Mouse (Mus musculus) liver, postnatal 0 days (tissue): ENCODE results near the gene Kat6b.

Experiments used
- CTCF ChIP-seq: sonication (generic); IDR thresholded peaks from 2 replicates; pipeline ENCODE4 v1.5.1; 2016; ENCODE audit warnings: antibody characterized with exemption, low read depth
- EP300 ChIP-seq: IDR thresholded peaks from 2 replicates; pipeline ENCODE4 v1.6.1; 2016; ENCODE audit warnings: antibody characterized with exemption, low read depth, mild to moderate bottlenecking

DNA sequence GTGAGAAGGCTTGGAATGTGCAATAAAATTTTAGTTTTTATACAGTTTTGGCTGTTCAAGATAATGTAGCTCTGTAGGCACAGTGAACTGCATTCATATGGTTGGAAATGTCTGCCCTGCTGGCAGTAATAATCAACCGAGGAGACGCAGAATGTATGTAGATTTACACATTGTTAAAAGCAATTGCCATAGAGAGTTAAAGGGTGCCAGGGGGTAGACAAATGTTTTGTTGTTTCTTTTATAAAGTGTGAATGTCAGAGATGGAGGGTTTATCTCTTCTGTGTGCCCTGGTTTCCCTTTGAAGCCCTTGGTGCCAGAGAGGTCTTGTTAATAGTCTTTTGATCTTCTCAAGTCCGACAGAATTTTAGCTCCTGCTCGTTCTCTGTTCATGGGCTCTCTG lies 127.7 kb downstream of the Kat6b start:
- no peak for TF ChIP-seq CTCF
- no peak for TF ChIP-seq EP300
